Mouse (Mus musculus): ENCODE results near the gene Tbx6. TPM values are rescaled to one million over a fixed set of nuclear protein-coding genes. Genes with fewer than 3 reads are reported as not detected.

The Tbx6 gene
- polyA plus RNA-seq, 1 experiment: 0.01 TPM

DNA sequence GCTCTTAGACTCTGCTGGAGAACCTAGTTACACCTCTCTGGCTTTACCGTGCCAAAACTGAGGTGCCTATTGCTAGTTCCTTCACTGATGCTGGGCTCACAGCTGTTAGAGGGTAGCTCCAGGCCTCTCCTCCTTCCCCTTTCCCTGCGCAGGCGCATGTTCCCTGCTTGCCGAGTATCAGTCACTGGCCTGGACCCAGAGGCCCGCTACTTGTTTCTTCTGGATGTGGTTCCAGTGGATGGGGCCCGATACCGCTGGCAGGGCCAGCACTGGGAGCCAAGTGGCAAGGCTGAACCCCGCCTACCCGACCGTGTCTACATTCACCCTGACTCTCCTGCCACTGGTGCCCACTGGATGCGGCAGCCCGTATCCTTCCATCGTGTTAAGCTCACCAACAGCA lies 1.4 kb downstream of the Tbx6 start:
- no peaks in the 10 kb centered on the region for H3K27me3 ChIP-seq (ENCODE audit: control insufficient read depth, insufficient read depth, insufficient read length)
- H3K36me3 ChIP-seq (ENCODE audit: control insufficient read depth, insufficient read depth): peaks cover 11% of the 10 kb centered on the region
- H3K79me2 ChIP-seq (ENCODE audit: control insufficient read depth, insufficient read depth): no peaks in the 10 kb centered on the region
- no peak for TF ChIP-seq MYOD1 (IDR thresholded peaks at IDR 0.05; ENCODE audit: control insufficient read depth, insufficient read length, low read depth)
- no peak for TF ChIP-seq FOSL1 (IDR thresholded peaks at IDR 0.05; ENCODE audit: insufficient read depth, low read length, poor library complexity, severe bottlenecking)
- TF ChIP-seq USF1 (IDR thresholded peaks at IDR 0.05; ENCODE audit: low read depth): no peak
- TF ChIP-seq CTCF (IDR thresholded peaks at IDR 0.05; ENCODE audit: control insufficient read depth, insufficient read depth, insufficient read length): no peak
- TF ChIP-seq CEBPB (IDR thresholded peaks at IDR 0.05; ENCODE audit: low read depth): no peak
- no peak for TF ChIP-seq MYOG (IDR thresholded peaks at IDR 0.05; ENCODE audit: control insufficient read depth, extremely low read depth, insufficient read length)
- no peak for TF ChIP-seq MAX (IDR thresholded peaks at IDR 0.05)
- no peak overlapping the region for H3K4me3 ChIP-seq (ENCODE audit: insufficient read depth, poor library complexity, severe bottlenecking)
- no peaks in the 10 kb centered on the region for H3K79me3 ChIP-seq (ENCODE audit: low read depth)
- H3ac ChIP-seq (ENCODE audit: control insufficient read depth, insufficient read length, low read depth): no peak overlapping the region

GRCm38 (mm10) chr7:126784469-126784868 lies 3.2 kb downstream of the Tbx6 start:
- Histone ChIP-seq H3ac (ENCODE audit: control insufficient read depth, insufficient read length, low read depth) (no peak overlapping the region), H3K27me3 (ENCODE audit: control insufficient read depth, insufficient read depth, insufficient read length) (no peaks in the 10 kb centered on the region)

GRCm38 (mm10) chr7:126785056-126785455 lies 3.8 kb downstream of the Tbx6 start:
- H3K27me3 ChIP-seq (ENCODE audit: control insufficient read depth, insufficient read depth, insufficient read length): no peaks in the 10 kb centered on the region
- H3K79me3 ChIP-seq (ENCODE audit: low read depth): peaks cover 11% of the 10 kb centered on the region
- TF ChIP-seq USF1 (IDR thresholded peaks at IDR 0.05; ENCODE audit: low read depth) (no peak), FOSL1 (IDR thresholded peaks at IDR 0.05; ENCODE audit: insufficient read depth, low read length, poor library complexity, severe bottlenecking) (no peak), CEBPB (IDR thresholded peaks at IDR 0.05; ENCODE audit: low read depth) (no peak), CTCF (IDR thresholded peaks at IDR 0.05; ENCODE audit: control insufficient read depth, insufficient read depth, insufficient read length) (no peak), MYOG (IDR thresholded peaks at IDR 0.05; ENCODE audit: control insufficient read depth, extremely low read depth, insufficient read length) (no peak), MYOD1 (IDR thresholded peaks at IDR 0.05; ENCODE audit: control insufficient read depth, insufficient read length, low read depth) (no peak), MAX (IDR thresholded peaks at IDR 0.05) (no peak)
- peaks cover 18% of the 10 kb centered on the region for H3K79me2 ChIP-seq (ENCODE audit: control insufficient read depth, insufficient read depth)
- no peak overlapping the region for H3K4me3 ChIP-seq (ENCODE audit: insufficient read depth, poor library complexity, severe bottlenecking)
- H3ac ChIP-seq (ENCODE audit: control insufficient read depth, insufficient read length, low read depth): no peak overlapping the region
- peaks cover 35% of the 10 kb centered on the region for H3K36me3 ChIP-seq (ENCODE audit: control insufficient read depth, insufficient read depth)

More at GRCm38 (mm10) chr7:126784469-126784868, 3.2 kb downstream of the Tbx6 start:
- Histone ChIP-seq H3K79me2 (ENCODE audit: control insufficient read depth, insufficient read depth) (peaks cover 12% of the 10 kb centered on the region), H3K36me3 (ENCODE audit: control insufficient read depth, insufficient read depth) (peaks cover 29% of the 10 kb centered on the region), H3K79me3 (ENCODE audit: low read depth) (peaks cover 5% of the 10 kb centered on the region), H3K4me3 (ENCODE audit: insufficient read depth, poor library complexity, severe bottlenecking) (no peak overlapping the region)
- no peak for TF ChIP-seq MAX (IDR thresholded peaks at IDR 0.05)

DNA sequence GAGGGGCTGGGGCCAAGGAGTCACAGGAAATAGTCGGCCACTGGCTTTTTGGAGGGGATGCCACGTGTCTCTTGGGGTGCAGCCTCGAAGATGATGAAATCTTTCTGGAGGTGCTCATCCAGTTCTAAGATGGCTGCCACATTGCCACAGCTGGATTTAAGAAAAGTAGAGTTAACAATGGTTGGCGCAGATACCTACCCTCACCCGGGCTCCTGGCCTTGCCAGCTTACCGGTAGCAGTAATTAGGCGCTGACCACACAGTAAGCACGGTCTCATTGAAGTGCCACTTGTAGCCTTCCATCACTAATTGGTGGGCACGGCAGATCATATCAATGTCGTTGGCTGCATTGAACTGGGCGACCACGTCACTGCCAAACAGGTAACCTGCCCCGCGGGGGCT lies 4.9 kb downstream of the Tbx6 start:
- peaks cover 39% of the 10 kb centered on the region for H3K36me3 ChIP-seq (ENCODE audit: control insufficient read depth, insufficient read depth)
- H3K79me3 ChIP-seq (ENCODE audit: low read depth): peaks cover 21% of the 10 kb centered on the region
- peaks cover 29% of the 10 kb centered on the region for H3K79me2 ChIP-seq (ENCODE audit: control insufficient read depth, insufficient read depth)
- TF ChIP-seq USF1 (IDR thresholded peaks at IDR 0.05; ENCODE audit: low read depth) (no peak), MYOD1 (IDR thresholded peaks at IDR 0.05; ENCODE audit: control insufficient read depth, insufficient read length, low read depth) (no peak), CTCF (IDR thresholded peaks at IDR 0.05; ENCODE audit: control insufficient read depth, insufficient read depth, insufficient read length) (no peak), MAX (IDR thresholded peaks at IDR 0.05) (no peak), FOSL1 (IDR thresholded peaks at IDR 0.05; ENCODE audit: insufficient read depth, low read length, poor library complexity, severe bottlenecking) (no peak), CEBPB (IDR thresholded peaks at IDR 0.05; ENCODE audit: low read depth) (no peak), MYOG (IDR thresholded peaks at IDR 0.05; ENCODE audit: control insufficient read depth, extremely low read depth, insufficient read length) (no peak)
- no peak overlapping the region for H3K4me3 ChIP-seq (ENCODE audit: insufficient read depth, poor library complexity, severe bottlenecking)
- H3K27me3 ChIP-seq (ENCODE audit: control insufficient read depth, insufficient read depth, insufficient read length): no peaks in the 10 kb centered on the region
- no peak overlapping the region for H3ac ChIP-seq (ENCODE audit: control insufficient read depth, insufficient read length, low read depth)

GRCm38 (mm10) chr7:126789141-126789540 lies 7.9 kb downstream of the Tbx6 start:
- peaks cover 49% of the 10 kb centered on the region for H3K36me3 ChIP-seq (ENCODE audit: control insufficient read depth, insufficient read depth)
- peaks cover 40% of the 10 kb centered on the region for H3K79me2 ChIP-seq (ENCODE audit: control insufficient read depth, insufficient read depth)
- H3ac ChIP-seq (ENCODE audit: control insufficient read depth, insufficient read length, low read depth): no peak overlapping the region
- H3K79me3 ChIP-seq (ENCODE audit: low read depth): peaks cover 28% of the 10 kb centered on the region
- H3K27me3 ChIP-seq (ENCODE audit: control insufficient read depth, insufficient read depth, insufficient read length): no peaks in the 10 kb centered on the region
- TF ChIP-seq MYOG (IDR thresholded peaks at IDR 0.05; ENCODE audit: control insufficient read depth, extremely low read depth, insufficient read length) (no peak), CTCF (IDR thresholded peaks at IDR 0.05; ENCODE audit: control insufficient read depth, insufficient read depth, insufficient read length) (no peak), FOSL1 (IDR thresholded peaks at IDR 0.05; ENCODE audit: insufficient read depth, low read length, poor library complexity, severe bottlenecking) (no peak), MAX (IDR thresholded peaks at IDR 0.05) (no peak), CEBPB (IDR thresholded peaks at IDR 0.05; ENCODE audit: low read depth) (no peak), USF1 (IDR thresholded peaks at IDR 0.05; ENCODE audit: low read depth) (no peak), MYOD1 (IDR thresholded peaks at IDR 0.05; ENCODE audit: control insufficient read depth, insufficient read length, low read depth) (no peak)
- H3K4me3 ChIP-seq (ENCODE audit: insufficient read depth, poor library complexity, severe bottlenecking): no peak overlapping the region
